ENCODE assay signal across 8 mouse cellular contexts in the genomic region with DNA sequence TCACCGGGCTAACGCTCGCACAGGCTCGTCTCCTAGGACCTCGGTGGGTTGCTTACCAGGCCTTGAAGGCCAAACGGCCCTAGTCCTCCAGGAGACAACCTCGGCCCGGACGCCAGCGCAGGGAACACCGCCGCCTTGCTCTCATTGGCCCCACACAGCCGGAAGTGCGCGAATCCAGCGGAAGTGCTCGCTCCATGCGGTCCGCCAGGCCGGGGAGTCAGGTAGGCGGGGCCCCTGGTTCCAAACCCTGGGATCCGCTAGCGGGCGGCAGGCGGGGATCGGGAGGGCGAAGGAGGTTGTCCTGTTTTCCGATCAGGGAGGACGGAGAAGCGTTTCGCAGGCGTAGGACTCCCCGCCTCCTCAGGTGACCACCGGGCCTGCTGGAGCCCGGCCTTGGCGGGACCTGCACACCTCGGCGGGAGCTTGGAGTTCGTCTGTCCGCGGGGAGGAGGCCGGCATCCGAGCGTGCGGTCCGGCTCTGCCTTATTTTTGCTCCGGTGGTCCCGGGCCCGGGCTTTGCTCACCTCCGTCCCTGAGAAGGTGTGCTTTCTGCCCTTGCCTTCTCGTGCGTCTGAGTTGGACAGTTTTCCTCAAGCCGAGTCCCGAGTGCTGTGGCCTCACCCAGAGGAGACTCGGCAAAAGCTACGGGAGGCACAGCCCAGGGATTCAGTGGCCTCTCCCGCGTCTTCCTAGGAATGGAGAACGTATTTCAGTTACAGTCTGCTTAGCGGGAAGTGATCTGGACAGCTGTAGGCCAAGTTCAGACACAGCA. TPM values are rescaled to one million over a fixed set of nuclear protein-coding genes. Genes with fewer than 3 reads are reported as not detected.
A peak's percentile ranks its signal among the peaks of the same experiment; 100 is the strongest.
DNase-seq lines count a peak whose midpoint lies in the region; ATAC-seq and TF ChIP-seq lines count a peak whose summit lies in the region.

A gene (minus strand): TSS at position 150 of the 772 bp plus-strand sequence.
A gene (plus strand): TSS at position 177 of the 772 bp plus-strand sequence.

- TF ChIP-seq CTCF in bone marrow macrophage, adult 2 months (IDR thresholded peaks at IDR 0.05; ENCODE audit: low read depth, low read length): no peak
- no peak for TF ChIP-seq CTCF in embryonic fibroblast, embryonic 13.5 days (IDR thresholded peaks at IDR 0.05; ENCODE audit: borderline replicate concordance, insufficient read depth, low read length)

- H3K4me2 ChIP-seq in kidney, embryonic 15.5 days: peak within 1 kb of the TSS; percentile 83

- peak within 1 kb of the TSS; percentile 72 for H3K9ac ChIP-seq in kidney, embryonic 15.5 days

- peaks cover 35% of the 10 kb centered on the region for H3K36me3 ChIP-seq in heart, embryonic 10.5 days
- H3K36me3 ChIP-seq in kidney, embryonic 15.5 days: peaks cover 37% of the 10 kb centered on the region

- peak; percentile 97 for ATAC-seq in kidney, embryonic 15.5 days (replicated peaks; ENCODE audit: low FRiP score)
- ATAC-seq in monocyte, adult 5-6 weeks (replicated peaks; ENCODE audit: insufficient number of reproducible peaks, low FRiP score, low TSS enrichment, poor library complexity, severe bottlenecking): peak; percentile 98

- WGBS in heart, embryonic 10.5 days: under 1% methylated on average over 60 of the region's 60 CpGs
- WGBS in kidney, embryonic 15.5 days: under 1% methylated on average over 59 of the region's 60 CpGs

- peaks cover 11% of the 10 kb centered on the region for H3K4me1 ChIP-seq in bone marrow macrophage, adult 2 months (ENCODE audit: control insufficient read depth, insufficient read depth, low read length)
- H3K4me1 ChIP-seq in embryonic fibroblast, embryonic 13.5 days (ENCODE audit: control insufficient read depth, insufficient read depth, low read length): no peaks in the 10 kb centered on the region; the same call in 1 of the 2 replicates
- H3K4me1 ChIP-seq in heart, embryonic 10.5 days: peaks cover 21% of the 10 kb centered on the region; the same call in 1 of the 2 replicates
- peaks cover 18% of the 10 kb centered on the region for H3K4me1 ChIP-seq in kidney, embryonic 15.5 days

- H3K4me3 ChIP-seq in bone marrow macrophage, adult 2 months (ENCODE audit: insufficient read depth, low read length): peak within 1 kb of the TSS; percentile 71
- peak within 1 kb of the TSS; percentile 84 for H3K4me3 ChIP-seq in embryonic fibroblast, embryonic 13.5 days (ENCODE audit: insufficient read depth, low read length)
- H3K4me3 ChIP-seq in heart, embryonic 10.5 days: peak within 1 kb of the TSS; percentile 92
- H3K4me3 ChIP-seq in kidney, embryonic 15.5 days (replicated peaks): peak within 1 kb of the TSS; percentile 82

- no peaks in the 10 kb centered on the region for H3K27me3 ChIP-seq in heart, embryonic 10.5 days (ENCODE audit: insufficient read depth, poor library complexity, severe bottlenecking)
- H3K27me3 ChIP-seq in kidney, embryonic 15.5 days: no peaks in the 10 kb centered on the region

- H3K9me3 ChIP-seq in heart, embryonic 10.5 days: no peaks in the 10 kb centered on the region
- no peaks in the 10 kb centered on the region for H3K9me3 ChIP-seq in kidney, embryonic 15.5 days (replicated peaks)

- no peak for TF ChIP-seq POLR2A in bone marrow macrophage, adult 2 months (IDR thresholded peaks at IDR 0.05; ENCODE audit: borderline replicate concordance, low read depth, low read length)
- peak; percentile 51 for TF ChIP-seq POLR2A in embryonic fibroblast, embryonic 13.5 days (IDR thresholded peaks at IDR 0.05; ENCODE audit: low read depth, low read length)

- H3K27ac ChIP-seq in bone marrow macrophage, adult 2 months (ENCODE audit: insufficient read depth, low read depth, low read length): peak within 1 kb of the TSS; percentile 64
- H3K27ac ChIP-seq in embryonic fibroblast, embryonic 13.5 days (ENCODE audit: insufficient read depth, low read length): peak within 1 kb of the TSS; percentile 80
- peak within 1 kb of the TSS; percentile 95 for H3K27ac ChIP-seq in heart, embryonic 10.5 days
- peak within 1 kb of the TSS; percentile 84 for H3K27ac ChIP-seq in kidney, embryonic 15.5 days

- DNase-seq in A20 (ENCODE audit: low read depth, low spot score) (peak; percentile 96), liver (peak; percentile 93)
- peak; percentile 97 for DNase-seq in heart, embryonic 10.5 days (ENCODE audit: low spot score)
- DNase-seq in spleen, postnatal 4 days (ENCODE audit: low spot score in 2 of 2): peak; percentile 88 to 94

RNA-seq across cellular contexts. Expression of the first gene that starts in this region (rescaled TPM):
- 4.7 and 8.1 TPM in 2 replicates for polyA plus RNA-seq in bone marrow macrophage, adult 2 months (2012; ENCODE audit: insufficient read depth, insufficient read length, missing spikeins)
- 5.1 and 7.0 TPM in 2 replicates for polyA plus RNA-seq in embryonic fibroblast, embryonic 13.5 days (2011; ENCODE audit: insufficient read length, low read depth, missing spikeins)
- 15.9 and 16.9 TPM in 2 replicates for polyA plus RNA-seq in heart, embryonic 10.5 days (2016; fragmentation: Nextera tagmentation; extraction: Ambion mirVana)
- 13.7 TPM in 2 replicates for polyA plus RNA-seq in kidney, embryonic 15.5 days (2015; fragmentation: Nextera tagmentation; extraction: Ambion mirVana)
- total RNA-seq in monocyte, adult 5-6 weeks (2017): 4.4 to 8.3 TPM (median 8.2 TPM) in 3 replicates

RNA-seq across cellular contexts. Expression of the second gene that starts in this region (rescaled TPM):
- polyA plus RNA-seq in bone marrow macrophage, adult 2 months (2012; ENCODE audit: insufficient read depth, insufficient read length, missing spikeins): 12.2 and 14.0 TPM in 2 replicates
- polyA plus RNA-seq in embryonic fibroblast, embryonic 13.5 days (2011; ENCODE audit: insufficient read length, low read depth, missing spikeins): 48.3 and 49.3 TPM in 2 replicates
- 38.1 and 46.4 TPM in 2 replicates for polyA plus RNA-seq in heart, embryonic 10.5 days (2016; fragmentation: Nextera tagmentation; extraction: Ambion mirVana)
- polyA plus RNA-seq in kidney, embryonic 15.5 days (2015; fragmentation: Nextera tagmentation; extraction: Ambion mirVana): 47.1 and 49.3 TPM in 2 replicates
- 10.3 to 60.8 TPM (median 52.7 TPM) in 3 replicates for total RNA-seq in monocyte, adult 5-6 weeks (2017)

Comparison
In these comparisons a context has a peak if more than half of its experiments do, and no peak if none do; other contexts are left out.
1. Peak in every context shown above with its lines: DNase-seq, ATAC-seq, H3K4me3 ChIP-seq and H3K27ac ChIP-seq.